Mouse (Mus musculus) CH12.LX (cell line): Measurements from ENCODE around the gene Rapgef6. TPM values are rescaled to one million over a fixed set of nuclear protein-coding genes. Genes with fewer than 3 reads are reported as not detected.

Experiments used
- DNase-seq: peaks from one replicate; pipeline ENCODE4 v3.0.0-alpha.2; 2013; ENCODE audit errors: extremely low read depth
- H3K27ac ChIP-seq: 2 replicates; pipeline ENCODE4 v1.5.1; 2012; ENCODE audit warnings: low read depth, mild to moderate bottlenecking, control low read depth, moderate library complexity; ENCODE audit not compliant: insufficient read depth
- H3K27me3 ChIP-seq: replicated peaks from 2 replicates; pipeline ENCODE3; 2012; ENCODE audit warnings: inconsistent platforms
- H3K36me3 ChIP-seq, 2 experiments: replicated peaks in 1 of 2; 2 replicates each; pipeline versions ENCODE3 to v1.6.1; 2012; ENCODE audit warnings: inconsistent platforms in 1 of 2, low read length in 1 of 2, mild to moderate bottlenecking in 1 of 2, mixed read lengths in 1 of 2, moderate library complexity in 1 of 2; ENCODE audit not compliant: control insufficient read depth in 1 of 2, insufficient read depth in 1 of 2
- H3K4me1 ChIP-seq, 2 experiments: 2 replicates each; pipeline ENCODE4 v1.6.1; 2012; ENCODE audit warnings: inconsistent platforms in 1 of 2, moderate library complexity in 1 of 2; ENCODE audit not compliant: insufficient read depth in 2 of 2, control insufficient read depth in 1 of 2
- H3K4me2 ChIP-seq: 2 replicates; pipeline ENCODE4 v1.6.1; 2012; ENCODE audit warnings: low read depth, mild to moderate bottlenecking, control low read depth; ENCODE audit not compliant: poor library complexity, insufficient read depth, severe bottlenecking
- H3K4me3 ChIP-seq, 3 experiments: fragments of 150-350 bp in 1 of 3; sonication (generic) in 1 of 3; replicated peaks in 1 of 3; 2 replicates each; pipeline versions ENCODE3 to v1.5.1; 2011 to 2012; ENCODE audit warnings: low read depth in 2 of 3, low read length in 2 of 3, mild to moderate bottlenecking in 2 of 3, moderate library complexity in 2 of 3, control low read depth in 1 of 3, improper control_type of control experiment in 1 of 3, inconsistent platforms in 1 of 3, mixed read lengths in 1 of 3; ENCODE audit not compliant: poor library complexity in 1 of 3
- H3K79me2 ChIP-seq: replicated peaks from 2 replicates; pipeline ENCODE4 v1.6.1; 2012; ENCODE audit warnings: mild to moderate bottlenecking, moderate library complexity; ENCODE audit not compliant: control insufficient read depth, poor library complexity, insufficient read depth, severe bottlenecking; ENCODE audit errors: extremely low read depth
- H3K9ac ChIP-seq: 2 replicates; pipeline ENCODE4 v1.6.1; 2012; ENCODE audit warnings: low read depth, mild to moderate bottlenecking, control low read depth, moderate library complexity; ENCODE audit not compliant: insufficient read depth
- H3K9me3 ChIP-seq: replicated peaks from 2 replicates; pipeline ENCODE3; 2012; ENCODE audit warnings: low read length, inconsistent platforms, mixed read lengths
- CHD1 ChIP-seq: IDR thresholded peaks from 2 replicates; pipeline ENCODE4 v1.6.1; 2012; ENCODE audit warnings: low read depth, low read length, improper control_type of control experiment, inconsistent platforms
- CHD2 ChIP-seq: IDR thresholded peaks from 2 replicates; pipeline ENCODE4 v1.6.1; 2011; ENCODE audit warnings: low read length, improper control_type of control experiment
- EP300 ChIP-seq: IDR thresholded peaks from 2 replicates; pipeline ENCODE4 v1.6.1; 2011; ENCODE audit warnings: low read length, improper control_type of control experiment
- GABPA ChIP-seq: IDR thresholded peaks from 2 replicates; pipeline ENCODE4 v1.6.1; 2012; ENCODE audit warnings: low read depth, low read length, improper control_type of control experiment, inconsistent platforms; ENCODE audit not compliant: insufficient replicate concordance
- HCFC1 ChIP-seq: IDR thresholded peaks from 2 replicates; pipeline ENCODE4 v1.6.1; 2012; ENCODE audit warnings: low read depth, mild to moderate bottlenecking, inconsistent platforms, low read length, improper control_type of control experiment
- IRF4 ChIP-seq: IDR thresholded peaks from 2 replicates; pipeline ENCODE4 v1.6.1; 2014; ENCODE audit warnings: low read depth, mild to moderate bottlenecking, inconsistent platforms, low read length, improper control_type of control experiment
- JUN ChIP-seq: IDR thresholded peaks from 2 replicates; pipeline ENCODE4 v1.6.1; 2011; ENCODE audit warnings: low read depth, mild to moderate bottlenecking, low read length, improper control_type of control experiment, moderate library complexity; ENCODE audit not compliant: insufficient read depth
- KAT2A ChIP-seq: IDR thresholded peaks from 2 replicates; pipeline ENCODE4 v1.6.1; 2012; ENCODE audit warnings: low read length, improper control_type of control experiment, inconsistent platforms; ENCODE audit not compliant: insufficient replicate concordance
- MAFK ChIP-seq: IDR thresholded peaks from 2 replicates; pipeline ENCODE4 v1.6.1; 2011; ENCODE audit warnings: low read length, improper control_type of control experiment; ENCODE audit not compliant: insufficient replicate concordance
- MAZ ChIP-seq: IDR thresholded peaks from 2 replicates; pipeline ENCODE4 v1.6.1; 2012; ENCODE audit warnings: low read depth, mild to moderate bottlenecking, inconsistent platforms, low read length, improper control_type of control experiment, moderate library complexity
- MEF2A ChIP-seq: IDR thresholded peaks from 2 replicates; pipeline ENCODE4 v1.6.1; 2014; ENCODE audit warnings: low read depth, mild to moderate bottlenecking, inconsistent platforms, low read length, improper control_type of control experiment, borderline replicate concordance
- MXI1 ChIP-seq: IDR thresholded peaks from 2 replicates; pipeline ENCODE4 v1.6.1; 2011; ENCODE audit warnings: mild to moderate bottlenecking, low read depth, low read length, improper control_type of control experiment
- NRF1 ChIP-seq: IDR thresholded peaks from 2 replicates; pipeline ENCODE4 v1.6.1; 2014; ENCODE audit warnings: low read depth, mild to moderate bottlenecking, inconsistent platforms, low read length, improper control_type of control experiment, moderate library complexity
- POLR2A ChIP-seq: IDR thresholded peaks from 2 replicates; pipeline ENCODE4 v1.6.1; 2011; ENCODE audit warnings: low read depth, mild to moderate bottlenecking, improper control_type of control experiment, low read length
- RAD21 ChIP-seq: IDR thresholded peaks from 2 replicates; pipeline ENCODE4 v1.6.1; 2011; ENCODE audit warnings: low read depth, mild to moderate bottlenecking, low read length, improper control_type of control experiment, moderate library complexity
- RCOR1 ChIP-seq: conservative IDR thresholded peaks from 2 replicates; pipeline ENCODE4 v1.6.1; 2012; ENCODE audit warnings: low read depth, mild to moderate bottlenecking, inconsistent platforms, low read length, improper control_type of control experiment
- SIN3A ChIP-seq: IDR thresholded peaks from 2 replicates; pipeline ENCODE4 v1.6.1; 2012; ENCODE audit warnings: low read length, improper control_type of control experiment, inconsistent platforms
- SMC3 ChIP-seq: IDR thresholded peaks from 2 replicates; pipeline ENCODE4 v1.6.1; 2011; ENCODE audit warnings: low read depth, low read length, improper control_type of control experiment
- TBP ChIP-seq: conservative IDR thresholded peaks from 2 replicates; pipeline ENCODE4 v1.6.1; 2011; ENCODE audit warnings: low read depth, low read length, improper control_type of control experiment
- UBTF ChIP-seq: IDR thresholded peaks from 2 replicates; pipeline ENCODE4 v1.6.1; 2012; ENCODE audit warnings: low read depth, mild to moderate bottlenecking, inconsistent platforms, low read length, improper control_type of control experiment, moderate library complexity
- USF2 ChIP-seq: conservative IDR thresholded peaks from 2 replicates; pipeline ENCODE4 v1.6.1; 2011; ENCODE audit warnings: low read depth, low read length, improper control_type of control experiment
- ZMIZ1 ChIP-seq: IDR thresholded peaks from 2 replicates; pipeline ENCODE4 v1.6.1; 2012; ENCODE audit warnings: low read depth, mild to moderate bottlenecking, inconsistent platforms, low read length, improper control_type of control experiment
- dilution Hi-C: fragments of 300-500 bp; cut with MboI; formaldehyde crosslinking; loops from 2 replicates; pipeline ENCODE4 v1.14.3; 2020; ENCODE audit warnings: low sequenced_read_pairs; ENCODE audit not compliant: extremely low pct_unique_long_range_greater_than_20kb, extremely low pct_ligation_motif_present
- in situ Hi-C: fragments of 300-500 bp; cut with MboI; formaldehyde crosslinking; loops from 3 replicates; pipeline ENCODE4 v1.14.3; 2019; ENCODE audit warnings: low sequenced_read_pairs, low pct_ligation_motif_present, low pct_unique_long_range_greater_than_20kb, mixed read lengths
- polyA plus RNA-seq: library from polyadenylated mRNA; unstranded; fragments of >175 nt; gene quantifications from 2 replicates; pipeline ENCODE4 v1.2.1, GENCODE M21; 2012; ENCODE audit warnings: low read depth; ENCODE audit not compliant: insufficient read length
- total RNA-seq, 2 experiments: library from RNA; depleted of rRNA; stranded (reverse); fragments of 300-350 nt in 1 of 2; fragments of >200 nt in 1 of 2; gene quantifications; 2 replicates each; pipeline ENCODE4 v1.2.3; 2012 to 2014

Rapgef6 gene
- total and polyA plus RNA-seq, 3 experiments, result 36.7 to 63.8 (median 38.3) TPM

- Histone ChIP-seq H3K4me3 (no peak overlapping the region), H3K9me3 (no peaks in the 10 kb centered on the region), H3K27ac (no peak overlapping the region), H3K4me2 (no peak overlapping the region), H3K27me3 (no peaks in the 10 kb centered on the region), H3K9ac (no peak overlapping the region), H3K79me2 (no peaks in the 10 kb centered on the region), H3K36me3 (peaks cover 58 to 83% of the 10 kb centered on the region in 2 experiments), H3K4me1 (peaks cover 0 to 23% of the 10 kb centered on the region in 2 experiments; a peak in 2 of 4 replicates)
- dilution Hi-C loops, result no loop called here
- in situ Hi-C loops, result no loop called here
- DNase-seq, result no peak
- TF ChIP-seq RAD21 (no peak), CHD2 (no peak), MAFK (no peak), TBP (no peak)
These were observed 171.0 kb downstream of the Rapgef6 start for GRCm38 (mm10) chr11:54693696-54694095.

GRCm38 (mm10) chr11:54694291-54694690 lies 171.6 kb downstream of the Rapgef6 start:
- no peak for DNase-seq
- peaks cover 53 to 81% of the 10 kb centered on the region in 2 experiments for H3K36me3 ChIP-seq
- peaks cover 0 to 29% of the 10 kb centered on the region in 2 experiments; a peak in 2 of 4 replicates for H3K4me1 ChIP-seq
- dilution Hi-C loops, result no loop called here
- no peak overlapping the region for H3K4me3 ChIP-seq
- H3K27ac ChIP-seq, result no peak overlapping the region
- H3K4me2 ChIP-seq, result no peak overlapping the region
- no peaks in the 10 kb centered on the region for H3K79me2 ChIP-seq
- TF ChIP-seq POLR2A, result no peak
- TF ChIP-seq ZMIZ1, result no peak
- no peak for TF ChIP-seq UBTF
- TF ChIP-seq IRF4, result no peak
- TF ChIP-seq SIN3A, result no peak
- no peak for TF ChIP-seq RCOR1
- TF ChIP-seq CHD2, result no peak
- TF ChIP-seq GABPA, result no peak
- no peak for TF ChIP-seq SMC3
- TF ChIP-seq MXI1, result no peak
- no peak for TF ChIP-seq USF2
- TF ChIP-seq EP300, result no peak
- no peak for TF ChIP-seq MAFK
- TF ChIP-seq MAZ, result no peak
- no peak for TF ChIP-seq MEF2A
- no peak for TF ChIP-seq KAT2A
- TF ChIP-seq NRF1, result no peak
- no peak for TF ChIP-seq CHD1
- no peak for TF ChIP-seq JUN
- no peak for TF ChIP-seq HCFC1
- no peaks in the 10 kb centered on the region for H3K9me3 ChIP-seq
- H3K27me3 ChIP-seq, result no peaks in the 10 kb centered on the region
- in situ Hi-C loops, result no loop called here
- no peak overlapping the region for H3K9ac ChIP-seq
